ENCODE assay signal across 10 mouse cellular contexts in the genomic region with DNA sequence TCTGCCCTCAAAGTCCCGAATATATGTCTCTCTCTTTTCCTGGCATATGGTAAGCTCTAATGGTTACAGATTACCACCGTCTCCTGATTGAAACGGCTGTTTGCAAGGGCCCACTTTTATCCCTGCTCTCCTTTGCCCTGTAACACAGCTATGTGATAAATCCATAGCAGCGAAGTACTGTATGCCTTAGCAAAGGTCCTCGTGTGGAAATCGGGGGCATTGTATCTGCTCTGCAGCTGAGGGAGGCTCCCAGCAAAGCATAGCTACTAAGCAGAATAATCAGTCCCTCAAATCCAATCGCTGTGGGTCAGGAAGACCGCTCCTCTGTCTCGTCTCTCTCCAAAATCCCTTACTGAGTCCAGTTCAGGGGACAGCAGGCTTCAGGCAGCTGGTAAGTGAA.
DNase-seq lines count a peak whose midpoint lies in the region; ATAC-seq lines count a peak whose summit lies in the region.
"Had no signal": no experiment of that assay in that cellular context is flagged by ENCODE, and none has a peak within 500 bp of the region (broad histone marks: within the 10 kb centered on the region; RNA-seq: fewer than 3 reads in every experiment).

No protein-coding gene starts in this region.

- H3K36me3 ChIP-seq in forebrain, embryonic 14.5 days (ENCODE audit: control insufficient read depth, insufficient read depth, low read length) = no peaks in the 10 kb centered on the region
- no peaks in the 10 kb centered on the region for H3K36me3 ChIP-seq in hindbrain, embryonic 11.5 days (ENCODE audit: control insufficient read depth, insufficient read depth, low read length)
- no peaks in the 10 kb centered on the region for H3K36me3 ChIP-seq in midbrain, embryonic 14.5 days (ENCODE audit: control insufficient read depth, insufficient read depth, low read length)
- H3K36me3 ChIP-seq: heart, embryonic 12.5 days had no signal

- intact Hi-C loops in gastrocnemius, postnatal 14 days (cut with DNase I; ENCODE audit: low total_unique reads) = no loop called here

- H3K4me3 ChIP-seq in forebrain, embryonic 14.5 days (ENCODE audit: low read depth, low read length) = no peak overlapping the region
- H3K4me3 ChIP-seq in hindbrain, embryonic 11.5 days (ENCODE audit: low read depth, low read length) = no peak overlapping the region
- H3K4me3 ChIP-seq in midbrain, embryonic 14.5 days (replicated peaks; ENCODE audit: low read depth, low read length) = no peak overlapping the region; the same call in 1 of the 2 replicates
- H3K4me3 ChIP-seq: heart, embryonic 12.5 days had no signal

- H3K27ac ChIP-seq in forebrain, embryonic 14.5 days (ENCODE audit: low read depth, low read length) = no peak overlapping the region
- peak overlapping the region; percentile 62; the same call in 1 of the 2 replicates for H3K27ac ChIP-seq in hindbrain, embryonic 11.5 days (ENCODE audit: low read depth, low read length)
- peak overlapping the region; percentile 60; the same call in 1 of the 2 replicates for H3K27ac ChIP-seq in midbrain, embryonic 14.5 days (replicated peaks; ENCODE audit: low read depth, low read length)
- H3K27ac ChIP-seq: liver, embryonic 14.5 days had no signal

- peak overlapping the region; percentile 34 for H3K4me2 ChIP-seq in forebrain, embryonic 14.5 days (ENCODE audit: low read length)
- no peak overlapping the region for H3K4me2 ChIP-seq in hindbrain, embryonic 11.5 days (replicated peaks; ENCODE audit: low read depth, low read length)
- H3K4me2 ChIP-seq in midbrain, embryonic 14.5 days (ENCODE audit: low read length) = peak overlapping the region; percentile 41
- H3K4me2 ChIP-seq: heart, embryonic 12.5 days had no signal

- no peaks in the 10 kb centered on the region for H3K27me3 ChIP-seq in forebrain, embryonic 14.5 days (replicated peaks; ENCODE audit: control insufficient read depth, insufficient read depth, low read length)
- no peaks in the 10 kb centered on the region for H3K27me3 ChIP-seq in hindbrain, embryonic 11.5 days (ENCODE audit: control insufficient read depth, insufficient read depth, low read length)
- H3K27me3 ChIP-seq in midbrain, embryonic 14.5 days (ENCODE audit: control insufficient read depth, insufficient read depth, low read length) = no peaks in the 10 kb centered on the region

- no peak overlapping the region; the same call in 1 of the 2 replicates for H3K9ac ChIP-seq in forebrain, embryonic 14.5 days (ENCODE audit: low read length)
- H3K9ac ChIP-seq in hindbrain, embryonic 11.5 days (ENCODE audit: low read depth, low read length) = no peak overlapping the region
- no peak overlapping the region; the same call in 1 of the 2 replicates for H3K9ac ChIP-seq in midbrain, embryonic 14.5 days (replicated peaks; ENCODE audit: low read length)
- H3K9ac ChIP-seq: heart, embryonic 12.5 days; liver, embryonic 14.5 days had no signal

- peak; percentile 6 to 8 for DNase-seq in layer of hippocampus, postnatal 14 days (ENCODE audit: low spot score in 2 of 2)
- no peak for DNase-seq in layer of hippocampus, adult 9-10 months (ENCODE audit: low spot score)
- peak; percentile 24 for DNase-seq in forebrain, embryonic 14.5 days (ENCODE audit: low spot score)
- DNase-seq in hindbrain, embryonic 11.5 days (ENCODE audit: low spot score) = peak; percentile 39
- peak; percentile 61 for DNase-seq in midbrain, embryonic 14.5 days
- no peak for DNase-seq in thymus, adult 18-20 months
- no peak for DNase-seq in gastrocnemius, postnatal 14 days

- ATAC-seq in forebrain, embryonic 14.5 days = no peak
- ATAC-seq in hindbrain, embryonic 11.5 days (ENCODE audit: low FRiP score) = peak; percentile 28; the same call in 1 of the 2 replicates
- ATAC-seq in midbrain, embryonic 14.5 days (ENCODE audit: low FRiP score, low TSS enrichment) = no peak
- ATAC-seq in inflammation-experienced regulatory T-cells, adult 6 months = no peak

- no peaks in the 10 kb centered on the region for H3K9me3 ChIP-seq in forebrain, embryonic 14.5 days (replicated peaks; ENCODE audit: control insufficient read depth, low read length)
- H3K9me3 ChIP-seq in hindbrain, embryonic 11.5 days (ENCODE audit: control insufficient read depth, low read length) = no peaks in the 10 kb centered on the region
- no peaks in the 10 kb centered on the region for H3K9me3 ChIP-seq in midbrain, embryonic 14.5 days (ENCODE audit: control insufficient read depth, low read length)
- H3K9me3 ChIP-seq: heart, embryonic 12.5 days had no signal

- H3K4me1 ChIP-seq in forebrain, embryonic 14.5 days (ENCODE audit: control insufficient read depth, insufficient read depth, low read length) = no peaks in the 10 kb centered on the region
- H3K4me1 ChIP-seq in hindbrain, embryonic 11.5 days (replicated peaks; ENCODE audit: control insufficient read depth, insufficient read depth, low read length) = no peaks in the 10 kb centered on the region; the same call in 1 of the 2 replicates
- H3K4me1 ChIP-seq in midbrain, embryonic 14.5 days (ENCODE audit: control insufficient read depth, insufficient read depth, low read length) = peaks cover 11% of the 10 kb centered on the region
- H3K4me1 ChIP-seq: heart, embryonic 12.5 days had no signal

- whole genome bisulfite sequencing in forebrain, embryonic 14.5 days = 42% methylated on average over 9 of the region's 9 CpGs
- 57% methylated on average over 9 of the region's 9 CpGs for WGBS in hindbrain, embryonic 11.5 days
- 19% methylated on average over 9 of the region's 9 CpGs for WGBS in midbrain, embryonic 14.5 days

Comparison
In these comparisons a context has a peak if more than half of its experiments do, and no peak if none do; other contexts are left out.
1. DNase-seq: peak in layer of hippocampus, postnatal 14 days (2 of 2), forebrain, embryonic 14.5 days (single experiment), hindbrain, embryonic 11.5 days (single experiment) and midbrain, embryonic 14.5 days (single experiment); none in layer of hippocampus, adult 9-10 months (single experiment), thymus, adult 18-20 months (0 of 2) and gastrocnemius, postnatal 14 days (single experiment).